Mouse (Mus musculus) kidney, adult 2 months (tissue): Measurements from ENCODE around the gene Anxa5. TPM values are rescaled to one million over a fixed set of nuclear protein-coding genes. Genes with fewer than 3 reads are reported as not detected.
A peak's percentile ranks its signal among the peaks of the same experiment; 100 is the strongest.

Experiments used
- DNase-seq: peaks from one replicate; pipeline ENCODE4 v3.0.0; 2021
- H3K27ac ChIP-seq: fragments of 200-500 bp; 2 replicates; pipeline ENCODE4 v1.5.1; 2012; ENCODE audit warnings: low read depth, low read length, control low read depth, inconsistent platforms; ENCODE audit not compliant: insufficient read depth
- H3K27me3 ChIP-seq: fragments of 200-500 bp; replicated peaks from 2 replicates; pipeline ENCODE4 v1.6.1; 2012; ENCODE audit warnings: mild to moderate bottlenecking, moderate library complexity, low read length, inconsistent platforms; ENCODE audit not compliant: control insufficient read depth, insufficient read depth
- H3K36me3 ChIP-seq: fragments of 200-500 bp; 2 replicates; pipeline ENCODE4 v1.6.1; 2012; ENCODE audit warnings: mild to moderate bottlenecking, moderate library complexity, low read length, inconsistent platforms; ENCODE audit not compliant: control insufficient read depth, insufficient read depth
- H3K4me1 ChIP-seq: fragments of 200-500 bp; 2 replicates; pipeline ENCODE4 v1.6.1; 2011; ENCODE audit warnings: low read length; ENCODE audit not compliant: control insufficient read depth, insufficient read depth
- H3K4me3 ChIP-seq: fragments of 200-500 bp; 2 replicates; pipeline ENCODE4 v1.5.1; 2011; ENCODE audit warnings: mild to moderate bottlenecking, low read depth, low read length, control low read depth; ENCODE audit not compliant: insufficient read depth
- CTCF ChIP-seq: fragments of 200-500 bp; conservative IDR thresholded peaks from 2 replicates; pipeline ENCODE4 v1.5.1; 2011; ENCODE audit warnings: low read depth, mild to moderate bottlenecking, control low read depth, low read length, moderate library complexity, mixed read lengths; ENCODE audit not compliant: insufficient read depth, insufficient read length
- POLR2A ChIP-seq: fragments of 200-500 bp; IDR thresholded peaks from one replicate; pipeline ENCODE4 v1.6.1; 2011; ENCODE audit warnings: low read depth, low read length, control low read depth
- WGBS: fragments of 180-500 bp; shearing (Covaris S2); methylation state at CpG from one replicate; pipeline ENCODE4 v1.1.7; 2018; 5-methylcytosine and 5-hydroxymethylcytosine counted together
- polyA plus RNA-seq: library from polyadenylated mRNA; depleted of rRNA; stranded (reverse); fragments of >200 nt; gene quantifications from 2 replicates; pipeline ENCODE4 v1.2.3, GENCODE M21; 2012

Gene Anxa5
- polyA plus RNA-seq, 1 experiment = 300 TPM

GRCm38 (mm10) chr3:36478776-36479175 lies 3.1 kb upstream of the Anxa5 start:
- Histone ChIP-seq H3K36me3 (no peaks in the 10 kb centered on the region), H3K27ac (no peak overlapping the region), H3K4me3 (no peak overlapping the region), H3K27me3 (no peaks in the 10 kb centered on the region), H3K4me1 (peaks cover 9% of the 10 kb centered on the region)
- WGBS = 53% methylated on average over 8 of the region's 8 CpGs
- TF ChIP-seq CTCF (no peak), POLR2A (no peak)
- peak; percentile 40 for DNase-seq

GRCm38 (mm10) chr3:36476261-36477155 lies 814 bp upstream of the Anxa5 start:
- TF ChIP-seq CTCF = no peak
- no peak for TF ChIP-seq POLR2A
- Histone ChIP-seq H3K36me3 (no peaks in the 10 kb centered on the region), H3K4me3 (peak overlapping the region; percentile 80), H3K4me1 (peaks cover 5% of the 10 kb centered on the region), H3K27ac (no peak overlapping the region), H3K27me3 (no peaks in the 10 kb centered on the region)
- DNase-seq = peak; percentile 8
- 27% methylated on average over 20 of the region's 20 CpGs for WGBS

- Histone ChIP-seq H3K4me1 (peaks cover under 1% of the 10 kb centered on the region), H3K36me3 (no peaks in the 10 kb centered on the region), H3K27me3 (no peaks in the 10 kb centered on the region), H3K4me3 (peak overlapping the region; percentile 80), H3K27ac (peak overlapping the region; percentile 81)
- TF ChIP-seq CTCF (no peak), POLR2A (no peak)
- peak; percentile 75 for DNase-seq
- 1% methylated on average over 24 of the region's 24 CpGs for WGBS
Measured at GRCm38 (mm10) chr3:36474938-36475483, 683 bp downstream of the Anxa5 start.

GRCm38 (mm10) chr3:36474421-36474820 lies 1.3 kb downstream of the Anxa5 start:
- H3K27me3 ChIP-seq = no peaks in the 10 kb centered on the region
- H3K27ac ChIP-seq = peak overlapping the region; percentile 3; the same call in 1 of the 2 replicates
- no peak for DNase-seq
- H3K4me1 ChIP-seq = no peaks in the 10 kb centered on the region; the same call in 1 of the 2 replicates
- WGBS = 78% methylated on average over 5 of the region's 5 CpGs
- H3K36me3 ChIP-seq = no peaks in the 10 kb centered on the region
- no peak overlapping the region for H3K4me3 ChIP-seq
- no peak for TF ChIP-seq CTCF
- no peak for TF ChIP-seq POLR2A

- Histone ChIP-seq H3K27ac (no peak overlapping the region), H3K36me3 (no peaks in the 10 kb centered on the region), H3K4me1 (no peaks in the 10 kb centered on the region), H3K4me3 (no peak overlapping the region), H3K27me3 (no peaks in the 10 kb centered on the region)
- DNase-seq = no peak
- no peak for TF ChIP-seq CTCF
- no peak for TF ChIP-seq POLR2A
- 93% methylated on average over 5 of the region's 5 CpGs for WGBS
Measured at GRCm38 (mm10) chr3:36473222-36473621, 2.5 kb downstream of the Anxa5 start.

GRCm38 (mm10) chr3:36471856-36472255 lies 3.8 kb downstream of the Anxa5 start:
- DNase-seq = no peak
- no peaks in the 10 kb centered on the region for H3K4me1 ChIP-seq
- no peak overlapping the region for H3K4me3 ChIP-seq

GRCm38 (mm10) chr3:36468871-36469270 lies 6.8 kb downstream of the Anxa5 start:
- Histone ChIP-seq H3K27me3 (no peaks in the 10 kb centered on the region), H3K36me3 (no peaks in the 10 kb centered on the region), H3K4me3 (no peak overlapping the region), H3K4me1 (no peaks in the 10 kb centered on the region), H3K27ac (no peak overlapping the region)
- no peak for DNase-seq
- 59% methylated on average over 2 of the region's 2 CpGs for WGBS
- no peak for TF ChIP-seq POLR2A
- TF ChIP-seq CTCF = no peak

More at GRCm38 (mm10) chr3:36471856-36472255, 3.8 kb downstream of the Anxa5 start:
- 42% methylated on average over 4 of the region's 4 CpGs for WGBS
- TF ChIP-seq CTCF (no peak), POLR2A (no peak)
- Histone ChIP-seq H3K27me3 (no peaks in the 10 kb centered on the region), H3K36me3 (no peaks in the 10 kb centered on the region), H3K27ac (no peak overlapping the region)
